Mouse (Mus musculus): ENCODE data around the gene Nusap1.
"Not testable (repeated sequence)": the region's sequence is repeated elsewhere in the genome, so short reads cannot be mapped to it uniquely, and the experiment has no call there.

- TF ChIP-seq CTCF (IDR thresholded peaks at IDR 0.05; ENCODE audit: low read depth), result 0 out of 2 replicates have a peak, but pooled peaks have one; percentile 12
- TF ChIP-seq EP300 (IDR thresholded peaks at IDR 0.05; ENCODE audit: low read depth), result not testable (repeated sequence)
These were observed 16.5 kb upstream of the Nusap1 start for GRCm38 (mm10) chr2:119601575-119601974.
